In the genomic region with DNA sequence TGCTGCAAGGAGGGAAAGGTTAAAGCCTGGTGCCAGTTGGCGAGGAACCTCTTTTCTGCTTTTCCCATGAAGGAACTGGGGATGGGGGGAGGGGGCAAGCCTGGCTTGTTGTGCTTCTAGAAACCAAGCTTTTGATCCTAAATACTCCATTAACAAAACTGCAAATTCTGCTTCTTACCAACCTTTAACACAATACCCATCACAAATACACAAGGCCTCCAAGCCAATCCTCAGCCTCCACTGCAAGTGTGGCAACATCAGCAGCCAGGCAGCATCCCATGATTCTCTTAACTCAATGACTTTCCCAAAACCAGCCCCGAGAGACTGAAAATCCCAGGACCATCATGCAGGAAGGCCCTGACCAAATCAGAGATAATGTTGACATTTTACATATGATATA, we compare ENCODE assay signal across 17 mouse cellular contexts. TPM values are rescaled to one million over a fixed set of nuclear protein-coding genes. Genes with fewer than 3 reads are reported as not detected.
"Had no signal": no experiment of that assay in that cellular context is flagged by ENCODE, and none has a peak within 500 bp of the region (broad histone marks: within the 10 kb centered on the region; RNA-seq: fewer than 3 reads in every experiment).

No protein-coding gene starts in this region.

RNA-seq across cellular contexts. Expression of gene Bcl2a1d, which starts 21.3 kb away (rescaled TPM):
- total RNA-seq: left cerebral cortex, postnatal 10 days; left cerebral cortex, postnatal 4 days; midbrain, postnatal 0 days had no signal
- polyA plus RNA-seq: limb, embryonic 10.5 days; limb, embryonic 11.5 days; limb, embryonic 15.5 days; liver, embryonic 12.5 days; liver, embryonic 16.5 days; midbrain, embryonic 10.5 days; midbrain, embryonic 11.5 days; midbrain, embryonic 12.5 days; midbrain, embryonic 13.5 days; midbrain, embryonic 15.5 days; midbrain, embryonic 16.5 days; midbrain, postnatal 0 days; myocyte; neural tube, embryonic 11.5 days; neural tube, embryonic 12.5 days had no signal
